Mouse (Mus musculus) small intestine, adult 2 months (tissue): ENCODE data around the gene Elovl6.

Source experiments
- CTCF ChIP-seq: fragments of 200-500 bp; IDR thresholded peaks from 2 replicates; pipeline ENCODE4 v1.5.1; 2012; ENCODE audit warnings: low read depth, mild to moderate bottlenecking, control low read depth, inconsistent platforms, low read length, moderate library complexity, mixed read lengths; ENCODE audit not compliant: insufficient replicate concordance, insufficient read length; ENCODE audit errors: extremely low read depth
- POLR2A ChIP-seq: fragments of 200-500 bp; IDR thresholded peaks from 2 replicates; pipeline ENCODE4 v1.6.1; 2012; ENCODE audit warnings: low read depth, mild to moderate bottlenecking, control low read depth, inconsistent platforms, low read length, moderate library complexity

DNA sequence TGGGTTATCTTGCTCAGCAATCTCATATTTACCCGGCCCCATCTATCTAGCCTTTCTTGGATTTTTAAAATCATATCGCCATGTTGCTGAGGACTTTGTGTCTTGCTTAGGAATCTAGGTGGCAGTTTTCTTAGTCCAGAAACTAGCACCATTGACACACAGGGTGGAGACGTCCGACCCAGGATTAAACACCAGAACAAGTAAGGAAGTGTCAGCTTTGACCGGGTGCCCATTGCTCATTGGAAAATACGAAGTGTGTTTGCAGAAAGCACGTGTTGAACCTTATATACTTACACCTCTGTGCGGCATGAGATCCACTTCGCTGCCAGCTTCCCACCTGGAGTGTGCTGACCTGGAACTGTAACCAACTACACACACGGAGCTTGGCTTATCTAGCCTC lies 57.5 kb downstream of the Elovl6 start:
- no peak for TF ChIP-seq POLR2A
- TF ChIP-seq CTCF: no peak
